Mouse (Mus musculus): ENCODE data around the gene Mpc2.

Gene Mpc2

DNA sequence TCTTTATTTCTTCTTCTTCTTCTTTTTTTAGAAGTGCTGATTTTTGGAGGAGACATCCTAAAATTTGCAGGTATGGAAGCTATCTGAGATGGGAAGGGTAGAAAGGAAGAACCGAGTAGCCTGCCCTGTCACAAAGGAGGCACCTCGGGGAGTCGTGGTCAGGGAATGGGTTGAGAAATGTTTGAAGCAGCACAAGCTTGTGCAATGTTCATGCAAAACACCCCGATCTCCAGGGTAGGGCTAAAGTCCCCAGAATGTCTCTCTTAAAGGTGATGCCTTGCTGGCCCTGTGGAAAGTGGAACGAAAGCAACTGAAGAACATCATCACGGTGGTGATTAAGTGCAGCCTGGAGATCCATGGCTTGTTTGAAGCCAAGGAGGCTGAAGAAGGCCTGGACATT, 45.9 kb downstream of the Mpc2 start:
- in situ Hi-C loops (cut with MboI): no loop called here

GRCm38 (mm10) chr1:165510161-165510560, 49.7 kb downstream of the Mpc2 start:
- in situ Hi-C loops (cut with MboI): no loop called here

DNA sequence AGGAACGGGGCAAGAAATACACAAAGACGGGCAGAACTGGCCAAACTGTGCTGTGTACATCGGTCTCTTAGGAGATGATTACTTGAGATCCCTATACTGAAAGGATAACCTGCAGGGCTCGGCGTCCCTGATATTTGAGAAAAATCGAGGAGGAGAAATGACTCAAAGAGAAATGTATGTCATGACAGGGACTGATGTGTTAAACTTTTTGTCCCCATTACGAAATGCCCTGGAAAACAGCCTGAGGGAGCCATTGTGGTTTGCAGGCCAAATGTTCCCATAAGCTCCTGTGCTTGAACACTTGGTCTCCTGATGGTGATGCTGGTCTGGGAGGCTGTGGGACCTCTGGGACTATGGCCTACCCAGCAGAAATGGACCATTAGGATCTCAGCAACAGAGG, 60.3 kb downstream of the Mpc2 start:
- in situ Hi-C loops (cut with MboI): no loop called here
